Mouse (Mus musculus): ENCODE data around the gene Lnx2.

Gene Lnx2

GRCm38 (mm10) chr5:147050816-147051499 is 25.4 kb downstream of the Lnx2 start:
- no peak for DNase-seq

GRCm38 (mm10) chr5:147049544-147050209 is 26.7 kb downstream of the Lnx2 start:
- no peak for DNase-seq

- no peak for DNase-seq
Measured at GRCm38 (mm10) chr5:147045929-147046328, 30.5 kb downstream of the Lnx2 start.

GRCm38 (mm10) chr5:147045311-147045710 is 31.1 kb downstream of the Lnx2 start:
- no peak for DNase-seq

GRCm38 (mm10) chr5:147043240-147043844 is 33.0 kb downstream of the Lnx2 start:
- no peak for DNase-seq

- no peak for DNase-seq
Measured at GRCm38 (mm10) chr5:147041965-147042937, 34.1 kb downstream of the Lnx2 start.

GRCm38 (mm10) chr5:147039394-147039793 is 37.0 kb downstream of the Lnx2 start:
- no peak for DNase-seq

- no peak for DNase-seq
Measured at GRCm38 (mm10) chr5:147037601-147038000, 38.8 kb downstream of the Lnx2 start.

- DNase-seq: no peak
Measured at GRCm38 (mm10) chr5:147036661-147037060, 39.7 kb downstream of the Lnx2 start.

GRCm38 (mm10) chr5:147036028-147036427 is 40.4 kb downstream of the Lnx2 start:
- no peak for DNase-seq

- no peak for DNase-seq
Measured at GRCm38 (mm10) chr5:147035301-147035700, 41.1 kb downstream of the Lnx2 start.

- DNase-seq: no peak
Measured at GRCm38 (mm10) chr5:147034283-147034682, 42.1 kb downstream of the Lnx2 start.

- DNase-seq: no peak
Measured at GRCm38 (mm10) chr5:147033155-147033554, 43.2 kb downstream of the Lnx2 start.

GRCm38 (mm10) chr5:147031281-147031680 is 45.1 kb downstream of the Lnx2 start:
- DNase-seq: no peak

GRCm38 (mm10) chr5:147024331-147025034 is 51.9 kb downstream of the Lnx2 start:
- peak; percentile 61 for DNase-seq

GRCm38 (mm10) chr5:147023245-147023970 is 53.0 kb downstream of the Lnx2 start:
- peak; percentile 79 for DNase-seq

- DNase-seq: no peak
Measured at GRCm38 (mm10) chr5:147021546-147022265, 54.7 kb downstream of the Lnx2 start.

GRCm38 (mm10) chr5:147020579-147020978 is 55.8 kb downstream of the Lnx2 start:
- DNase-seq: no peak

GRCm38 (mm10) chr5:147018761-147019160 is 57.6 kb downstream of the Lnx2 start:
- DNase-seq: no peak

GRCm38 (mm10) chr5:147017526-147017925 is 58.9 kb downstream of the Lnx2 start:
- no peak for DNase-seq

- no peak for DNase-seq
Measured at GRCm38 (mm10) chr5:147016622-147017021, 59.8 kb downstream of the Lnx2 start.
